Mouse (Mus musculus) kidney, embryonic 15.5 days (tissue): ENCODE data around the gene Socs1. TPM values are rescaled to one million over a fixed set of nuclear protein-coding genes. Genes with fewer than 3 reads are reported as not detected.
"Not testable (repeated sequence)": the region's sequence is repeated elsewhere in the genome, so short reads cannot be mapped to it uniquely, and the experiment has no call there.

ENCODE experiments used
- ATAC-seq: fragments of 200-750 bp; cut with Nextera tagmentation; replicated peaks from 2 replicates; pipeline ENCODE4 v1.8.0; 2017; ENCODE audit warnings: moderate TSS enrichment; ENCODE audit not compliant: low FRiP score
- H3K27ac ChIP-seq: fragments of 300-500 bp; sonication (generic); 2 replicates; pipeline ENCODE4 v1.5.1; 2015; ENCODE audit warnings: mild to moderate bottlenecking, inconsistent platforms
- H3K27me3 ChIP-seq: fragments of 300-500 bp; sonication (generic); 2 replicates; pipeline ENCODE4 v1.6.1; 2015; ENCODE audit warnings: inconsistent platforms
- H3K36me3 ChIP-seq: fragments of 300-500 bp; sonication (generic); 2 replicates; pipeline ENCODE4 v1.6.1; 2015; ENCODE audit warnings: inconsistent platforms
- H3K4me1 ChIP-seq: fragments of 300-500 bp; sonication (generic); 2 replicates; pipeline ENCODE4 v1.6.1; 2015; ENCODE audit warnings: inconsistent platforms
- H3K4me2 ChIP-seq: fragments of 300-500 bp; sonication (generic); 2 replicates; pipeline ENCODE4 v1.6.1; 2015; ENCODE audit warnings: moderate library complexity, mild to moderate bottlenecking, inconsistent platforms
- H3K4me3 ChIP-seq: fragments of 300-500 bp; sonication (generic); replicated peaks from 2 replicates; pipeline ENCODE4 v1.5.1; 2015; ENCODE audit warnings: mild to moderate bottlenecking, inconsistent platforms
- H3K9ac ChIP-seq: fragments of 300-500 bp; sonication (generic); 2 replicates; pipeline ENCODE4 v1.6.1; 2015; ENCODE audit warnings: mild to moderate bottlenecking, inconsistent platforms
- H3K9me3 ChIP-seq: fragments of 300-500 bp; sonication (generic); replicated peaks from 2 replicates; pipeline ENCODE4 v1.6.1; 2016; ENCODE audit warnings: inconsistent platforms
- WGBS: fragments of 180-500 bp; shearing (Covaris S2); methylation state at CpG from one replicate; pipeline ENCODE4 v1.1.7; 2015; ENCODE audit warnings: mixed read lengths; 5-methylcytosine and 5-hydroxymethylcytosine counted together
- polyA plus RNA-seq: library from polyadenylated mRNA; unstranded; fragments of >200 nt; fragmentation: Nextera tagmentation; extraction: Ambion mirVana; gene quantifications from 2 replicates; pipeline ENCODE4 v1.2.1, GENCODE M21; 2015

Socs1 gene
- polyA plus RNA-seq, 1 experiment from 2014 or later = 7.8 TPM

- Histone ChIP-seq H3K4me3 (no peak within 1 kb of the TSS), H3K9ac (no peak within 1 kb of the TSS), H3K4me2 (no peak within 1 kb of the TSS), H3K27ac (no peak within 1 kb of the TSS), H3K4me1 (0 out of 2 replicates have a peak, but pooled peaks cover 7% of the 10 kb centered on the region), H3K36me3 (no peaks in the 10 kb centered on the region), H3K27me3 (no peaks in the 10 kb centered on the region), H3K9me3 (no peaks in the 10 kb centered on the region)
- ATAC-seq = no peak
- WGBS = 82% methylated on average over 2 of the region's 2 CpGs
These were observed 27.6 kb upstream of the Socs1 start, which contains the start of gene Gm11172 for GRCm38 (mm10) chr16:10812865-10813371. Gene Gm11172, plus strand, starts transcription at chr16:10812915.

DNA sequence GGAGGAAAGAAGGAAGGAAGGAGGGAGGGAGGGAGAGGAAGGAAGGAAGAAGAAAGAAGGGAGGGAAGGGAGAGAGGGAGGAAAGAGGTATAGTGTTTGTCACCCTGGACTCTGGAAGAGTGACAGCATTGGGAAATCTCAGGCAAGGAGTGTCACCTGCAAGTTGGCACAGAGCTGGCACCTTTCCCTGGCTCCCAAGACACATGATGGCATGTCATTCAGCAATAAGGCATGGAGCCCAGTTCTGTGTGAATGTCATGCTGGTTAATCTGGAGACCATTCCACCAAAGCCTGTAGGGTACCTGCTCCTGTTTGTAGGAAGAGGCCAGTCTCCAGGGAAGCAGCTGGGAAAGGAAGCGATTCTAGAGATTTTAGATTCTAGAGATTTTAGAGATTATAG lies 25.0 kb upstream of the Socs1 start:
- 88% methylated on average over 1 of the region's 1 CpGs for WGBS
- no peak for ATAC-seq
- Histone ChIP-seq H3K4me3 (no peak overlapping the region), H3K9ac (no peak overlapping the region), H3K9me3 (no peaks in the 10 kb centered on the region), H3K4me2 (no peak overlapping the region), H3K27me3 (no peaks in the 10 kb centered on the region), H3K27ac (no peak overlapping the region), H3K36me3 (no peaks in the 10 kb centered on the region), H3K4me1 (0 out of 2 replicates have a peak, but pooled peaks cover 7% of the 10 kb centered on the region)

DNA sequence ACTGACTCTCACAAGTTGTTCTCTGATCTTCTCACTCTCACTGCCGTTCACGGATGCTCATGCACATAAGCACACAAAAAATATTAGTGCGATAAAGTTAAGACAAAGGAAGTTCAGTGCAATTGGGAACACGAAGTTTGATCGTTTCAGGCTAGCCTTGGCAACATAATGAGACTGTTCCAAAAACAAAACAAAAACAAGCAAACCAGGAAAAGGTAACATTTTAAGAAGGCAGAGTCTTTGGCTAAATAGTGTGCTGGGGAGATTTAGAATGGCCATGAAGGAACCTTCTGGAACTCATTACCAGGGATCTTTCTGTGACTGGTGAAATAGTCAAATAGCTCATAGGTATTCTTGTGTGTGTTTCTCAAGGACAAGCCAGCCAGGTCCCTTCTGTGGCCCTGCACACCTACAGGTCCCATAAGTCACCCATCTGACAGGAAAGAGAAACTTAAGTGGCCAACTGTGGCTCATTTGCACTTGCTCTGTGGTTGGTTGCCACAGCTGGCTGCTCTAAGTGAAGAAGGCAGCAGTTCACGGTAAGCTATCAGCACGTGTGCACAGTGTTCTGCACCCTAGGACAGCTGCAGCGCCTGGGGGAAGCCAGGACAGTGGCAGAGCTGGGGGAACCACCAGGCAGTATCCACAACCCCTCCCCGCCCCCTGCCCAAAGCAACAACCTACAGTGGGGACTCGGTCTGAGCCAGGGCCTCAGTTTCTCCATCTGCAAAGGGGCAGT lies 20.6 kb upstream of the Socs1 start, which contains the start of gene Prm1:
TSS of gene Prm1 (minus strand) at position 51 of the 739 bp plus-strand sequence.
- H3K9me3 ChIP-seq = no peaks in the 10 kb centered on the region
- H3K27me3 ChIP-seq = no peaks in the 10 kb centered on the region
- H3K4me1 ChIP-seq = no peaks in the 10 kb centered on the region
- no peaks in the 10 kb centered on the region for H3K36me3 ChIP-seq
- H3K4me2 ChIP-seq = no peak within 1 kb of the TSS
- H3K27ac ChIP-seq = no peak within 1 kb of the TSS
- WGBS = 75% methylated on average over 10 of the region's 10 CpGs
- ATAC-seq = no peak
- H3K9ac ChIP-seq = no peak within 1 kb of the TSS
- H3K4me3 ChIP-seq = no peak within 1 kb of the TSS

DNA sequence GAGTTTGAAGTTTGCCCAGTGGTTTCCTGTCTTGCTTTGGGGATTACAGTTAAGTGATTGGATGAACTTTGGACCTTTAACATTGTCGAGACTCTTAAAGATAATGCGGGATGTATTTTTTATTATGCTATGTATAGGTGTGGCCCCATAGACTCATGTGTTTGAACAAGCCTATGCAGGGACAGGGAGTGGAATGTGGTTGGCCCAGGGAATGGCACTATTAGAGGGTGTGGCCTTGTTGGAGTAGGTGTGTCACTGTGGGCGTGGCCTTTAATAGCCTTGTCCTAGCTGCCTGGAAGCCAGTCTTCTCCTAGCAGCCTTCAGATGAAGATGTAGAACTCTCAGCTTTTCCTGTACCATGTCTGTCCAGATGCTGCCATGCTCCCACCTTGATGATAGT lies 17.1 kb upstream of the Socs1 start:
- not testable (repeated sequence) for H3K4me3 ChIP-seq, ATAC-seq, H3K9me3 ChIP-seq, H3K27ac ChIP-seq, H3K9ac ChIP-seq, H3K27me3 ChIP-seq, H3K4me2 ChIP-seq, H3K36me3 ChIP-seq, H3K4me1 ChIP-seq
- 87% methylated on average over 3 of the region's 3 CpGs for WGBS

DNA sequence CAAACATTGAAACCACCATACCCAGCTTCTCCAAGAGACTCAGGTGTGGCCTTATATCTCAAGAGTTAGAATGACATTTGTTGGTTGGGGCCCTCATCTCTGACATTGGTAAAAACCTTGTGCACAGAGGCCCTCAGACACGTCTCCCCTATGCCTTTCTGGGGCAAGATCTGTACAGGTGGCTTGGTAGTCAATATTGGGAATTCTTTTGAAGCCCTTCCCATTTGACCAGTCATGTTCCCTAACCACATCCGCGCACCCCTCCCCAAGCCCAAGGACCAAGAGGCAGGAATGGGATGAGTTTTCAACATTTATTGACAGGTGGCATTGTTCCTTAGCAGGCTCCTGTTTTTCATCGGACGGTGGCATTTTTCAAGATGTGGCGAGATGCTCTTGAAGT lies 10.7 kb upstream of the Socs1 start, which contains the start of gene Prm2:
TSS of gene Prm2 (minus strand) at position 101 of the 400 bp plus-strand sequence.
- Histone ChIP-seq H3K4me2 (no peak within 1 kb of the TSS), H3K27ac (no peak within 1 kb of the TSS), H3K27me3 (peaks cover 29% of the 10 kb centered on the region), H3K4me1 (no peaks in the 10 kb centered on the region), H3K9ac (no peak within 1 kb of the TSS), H3K9me3 (no peaks in the 10 kb centered on the region), H3K36me3 (no peaks in the 10 kb centered on the region), H3K4me3 (no peak within 1 kb of the TSS)
- 83% methylated on average over 6 of the region's 6 CpGs for WGBS
- ATAC-seq = no peak

DNA sequence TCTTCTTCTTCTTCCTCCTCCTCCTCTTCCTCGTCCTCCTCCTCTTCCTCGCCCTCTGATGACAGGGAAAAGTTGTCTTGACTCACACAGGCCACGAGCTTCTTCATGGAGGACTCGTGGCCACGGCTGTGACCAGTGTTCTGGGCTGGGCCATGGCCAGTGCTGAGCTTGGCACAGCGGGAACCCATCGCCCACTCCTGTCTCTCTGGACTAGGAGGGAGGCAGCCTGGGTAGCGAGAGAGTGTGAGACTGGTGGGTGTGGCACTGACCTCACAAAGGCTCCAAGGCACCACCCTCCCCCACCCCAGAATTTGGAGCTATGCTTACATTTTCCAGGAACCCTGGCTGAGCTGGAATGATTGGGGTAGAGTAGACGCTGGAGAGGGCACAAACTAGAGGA lies 5.4 kb upstream of the Socs1 start, which contains the start of gene Prm3:
TSS of gene Prm3 (minus strand) at position 213 of the 400 bp plus-strand sequence.
- no peak within 1 kb of the TSS for H3K27ac ChIP-seq
- no peak for ATAC-seq
- no peaks in the 10 kb centered on the region for H3K9me3 ChIP-seq
- H3K4me3 ChIP-seq = no peak within 1 kb of the TSS
- H3K9ac ChIP-seq = no peak within 1 kb of the TSS
- peaks cover 25% of the 10 kb centered on the region for H3K4me1 ChIP-seq
- WGBS = 81% methylated on average over 9 of the region's 9 CpGs
- H3K4me2 ChIP-seq = no peak within 1 kb of the TSS
- peaks cover 11% of the 10 kb centered on the region for H3K27me3 ChIP-seq
- H3K36me3 ChIP-seq = no peaks in the 10 kb centered on the region

DNA sequence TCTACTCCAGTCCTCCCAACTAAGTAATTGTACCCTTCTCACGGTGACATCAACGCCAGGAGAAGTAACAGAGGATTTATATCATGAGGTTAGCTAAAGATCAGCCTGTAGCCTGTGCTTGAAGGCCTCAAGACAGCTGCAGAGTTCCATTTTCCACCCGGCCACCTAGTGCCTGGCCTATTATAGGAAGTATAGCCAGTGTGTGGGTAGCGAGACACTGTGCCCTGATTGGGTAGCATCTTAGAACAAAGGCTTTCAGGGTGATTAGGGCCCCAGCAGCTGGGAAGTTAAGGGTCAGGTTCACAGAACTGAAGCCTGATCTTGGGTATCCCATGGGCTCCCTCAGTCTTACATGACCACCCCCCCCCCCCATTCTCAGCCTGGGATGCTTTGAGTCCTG lies 3.5 kb upstream of the Socs1 start:
- ATAC-seq = no peak
- Histone ChIP-seq H3K4me3 (no peak overlapping the region), H3K36me3 (no peaks in the 10 kb centered on the region), H3K4me1 (peaks cover 36% of the 10 kb centered on the region), H3K27me3 (no peaks in the 10 kb centered on the region), H3K27ac (no peak overlapping the region), H3K9ac (no peak overlapping the region), H3K4me2 (no peak overlapping the region), H3K9me3 (no peaks in the 10 kb centered on the region)
- 52% methylated on average over 4 of the region's 4 CpGs for WGBS

DNA sequence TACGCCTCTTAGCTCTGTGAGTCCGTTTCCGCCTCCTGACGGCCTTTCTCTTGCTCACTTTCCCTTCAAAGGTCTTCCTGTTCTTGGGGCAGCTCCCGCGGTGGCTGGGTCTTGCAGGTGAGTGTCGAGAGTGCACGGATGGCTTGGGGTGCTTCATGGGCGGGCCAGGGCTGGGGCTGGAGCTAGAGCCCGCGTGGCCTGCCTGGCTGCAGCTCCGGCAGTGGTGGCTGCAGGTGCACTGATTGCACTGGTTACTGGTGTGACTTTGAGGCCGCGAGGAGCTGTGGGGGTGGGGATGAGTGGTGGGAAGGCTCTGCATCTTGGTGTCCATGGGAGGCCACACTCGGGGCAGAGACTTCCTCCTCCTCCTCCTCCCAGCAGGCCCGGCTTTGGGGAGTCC lies 2.9 kb upstream of the Socs1 start, which contains the start of gene Tnp2:
TSS of gene Tnp2 (minus strand) at position 390 of the 400 bp plus-strand sequence.
- no peaks in the 10 kb centered on the region for H3K9me3 ChIP-seq
- H3K4me3 ChIP-seq = no peak within 1 kb of the TSS
- H3K4me2 ChIP-seq = no peak within 1 kb of the TSS
- H3K27me3 ChIP-seq = no peaks in the 10 kb centered on the region
- H3K4me1 ChIP-seq = peaks cover 41% of the 10 kb centered on the region
- WGBS = 42% methylated on average over 16 of the region's 16 CpGs
- H3K36me3 ChIP-seq = no peaks in the 10 kb centered on the region
- H3K27ac ChIP-seq = peak within 1 kb of the TSS; percentile 45; the same call in 1 of the 2 replicates
- H3K9ac ChIP-seq = no peak within 1 kb of the TSS
- no peak for ATAC-seq

GRCm38 (mm10) chr16:10787548-10788058 lies 2.3 kb upstream of the Socs1 start:
- 81% methylated on average over 7 of the region's 7 CpGs for WGBS
- Histone ChIP-seq H3K4me3 (no peak overlapping the region), H3K36me3 (no peaks in the 10 kb centered on the region), H3K4me1 (peaks cover 47% of the 10 kb centered on the region), H3K27ac (peak overlapping the region; percentile 45; the same call in 1 of the 2 replicates), H3K4me2 (no peak overlapping the region), H3K27me3 (no peaks in the 10 kb centered on the region), H3K9ac (no peak overlapping the region), H3K9me3 (no peaks in the 10 kb centered on the region)
- no peak for ATAC-seq

DNA sequence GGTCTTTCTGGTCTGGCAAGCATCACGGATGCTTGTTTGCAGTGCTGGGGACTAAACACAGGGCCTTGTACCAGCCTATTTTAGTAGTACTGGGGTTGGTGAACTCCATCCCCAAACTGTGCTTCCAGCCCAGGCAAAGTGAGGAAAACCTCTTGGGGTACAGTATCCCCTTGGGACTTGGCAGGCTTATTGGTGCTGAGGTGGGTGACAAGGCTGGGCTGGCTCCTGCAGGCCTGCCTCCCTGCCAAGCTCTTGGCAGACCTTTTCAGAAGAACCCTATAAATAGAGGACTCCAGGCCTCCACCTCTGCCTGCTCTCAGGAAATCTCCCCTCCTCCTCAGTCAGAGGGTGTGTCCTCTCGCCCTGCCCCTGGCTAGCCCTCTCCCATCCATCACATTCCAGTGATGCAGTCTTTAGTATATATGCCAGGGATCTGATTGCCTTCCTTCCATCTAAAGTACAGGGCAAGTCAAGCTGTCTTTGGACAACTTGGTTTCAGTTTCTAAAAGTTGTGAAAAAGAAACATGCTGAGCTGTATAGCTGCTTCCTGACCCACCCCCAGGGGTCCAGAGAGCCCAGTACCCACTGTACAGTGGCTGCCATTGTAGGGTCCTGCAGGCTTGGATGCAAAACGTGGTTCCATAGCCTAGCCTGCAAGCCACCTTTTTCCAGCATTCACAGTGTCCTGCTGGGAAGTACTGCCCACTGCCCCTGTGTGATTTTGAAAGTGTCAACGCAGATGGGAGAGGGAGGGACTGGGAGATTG lies 1.6 kb upstream of the Socs1 start:
- ATAC-seq = no peak
- H3K27ac ChIP-seq = peak overlapping the region; percentile 99
- WGBS = 55% methylated on average over 4 of the region's 4 CpGs
- no peak overlapping the region for H3K9ac ChIP-seq
- H3K4me2 ChIP-seq = peak overlapping the region; percentile 97; the same call in 1 of the 2 replicates
- H3K36me3 ChIP-seq = no peaks in the 10 kb centered on the region
- no peaks in the 10 kb centered on the region for H3K9me3 ChIP-seq
- no peak overlapping the region for H3K4me3 ChIP-seq
- peaks cover 54% of the 10 kb centered on the region for H3K4me1 ChIP-seq
- no peaks in the 10 kb centered on the region for H3K27me3 ChIP-seq

DNA sequence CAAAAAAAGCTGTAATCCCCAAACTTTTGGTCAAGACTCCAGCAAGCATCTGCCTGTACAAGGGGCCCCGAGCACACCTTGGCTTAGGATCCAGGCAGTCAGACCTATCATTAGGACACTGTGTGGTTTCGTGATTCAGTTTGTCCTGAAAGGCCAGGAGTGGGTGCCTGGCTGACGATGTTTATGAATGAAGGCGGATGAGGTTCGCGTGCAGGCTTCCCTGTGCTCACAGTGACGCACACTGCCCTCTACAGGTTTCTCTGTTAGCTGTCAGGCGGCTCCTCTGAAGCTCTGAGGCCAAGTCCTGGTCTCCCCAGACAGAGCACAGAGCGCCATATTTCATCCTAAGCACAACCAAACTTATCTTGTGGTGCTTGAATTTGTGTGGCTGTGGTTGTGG lies 952 bp upstream of the Socs1 start:
- Histone ChIP-seq H3K9ac (peak overlapping the region; percentile 75), H3K4me2 (peak overlapping the region; percentile 97), H3K27me3 (no peaks in the 10 kb centered on the region), H3K4me1 (peaks cover 60% of the 10 kb centered on the region), H3K9me3 (no peaks in the 10 kb centered on the region), H3K36me3 (no peaks in the 10 kb centered on the region), H3K27ac (peak overlapping the region; percentile 99), H3K4me3 (peak overlapping the region; percentile 79)
- 2% methylated on average over 9 of the region's 9 CpGs for WGBS
- ATAC-seq = peak; percentile 33
